Mouse (Mus musculus) inflammation-experienced regulatory T-cells, adult 6 months (primary cell): ENCODE data around the gene Stx5a. TPM values are rescaled to one million over a fixed set of nuclear protein-coding genes. Genes with fewer than 3 reads are reported as not detected.
A peak's percentile ranks its signal among the peaks of the same experiment; 100 is the strongest.
"Not testable (repeated sequence)": the region's sequence is repeated elsewhere in the genome, so short reads cannot be mapped to it uniquely, and the experiment has no call there.

Source experiments
- ATAC-seq: one replicate; pipeline ENCODE4 v1.8.0; 2017
- polyA plus RNA-seq, 3 experiments: library from polyadenylated mRNA; unstranded; fragments of 100-300 nt; shearing (Covaris generic); gene quantifications; one replicate each; pipeline ENCODE4 v1.2.1; 2017

The Stx5a gene
- polyA plus RNA-seq, 3 experiments from 2014 or later, result 91.6 to 140 (median 134) TPM

DNA sequence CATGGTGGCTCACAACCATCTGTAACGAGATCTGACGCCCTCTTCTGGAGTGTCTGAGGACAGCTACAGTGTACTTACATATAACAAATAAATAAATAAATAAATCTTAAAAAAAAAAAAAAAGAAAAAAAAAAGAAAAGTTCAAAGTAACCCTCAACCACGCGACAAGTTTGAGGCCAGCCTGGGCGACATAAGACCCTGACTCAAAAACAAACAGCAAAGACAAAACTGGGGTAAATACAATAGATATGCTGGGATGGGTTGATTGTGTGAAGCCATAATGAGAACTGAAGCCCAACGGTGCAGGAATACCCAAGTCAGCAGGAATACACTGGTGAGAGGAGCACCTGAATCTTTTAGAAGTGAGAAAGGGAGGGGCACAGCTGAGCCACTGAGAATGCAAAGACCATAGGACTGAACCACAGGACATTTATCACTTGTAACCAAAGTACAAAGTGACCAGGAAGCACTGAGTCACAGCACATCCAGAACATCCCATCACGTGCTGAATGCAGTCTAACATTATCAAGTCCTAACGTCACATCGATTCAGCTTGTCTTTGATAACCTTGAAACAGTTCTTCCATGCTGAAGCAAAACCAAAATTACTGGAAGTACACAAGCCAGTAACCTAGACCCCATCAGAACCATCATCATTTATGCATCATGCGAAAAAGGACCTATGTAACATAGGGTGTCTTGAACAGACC is 24.3 kb upstream of the Stx5a start:
- no peak for ATAC-seq

DNA sequence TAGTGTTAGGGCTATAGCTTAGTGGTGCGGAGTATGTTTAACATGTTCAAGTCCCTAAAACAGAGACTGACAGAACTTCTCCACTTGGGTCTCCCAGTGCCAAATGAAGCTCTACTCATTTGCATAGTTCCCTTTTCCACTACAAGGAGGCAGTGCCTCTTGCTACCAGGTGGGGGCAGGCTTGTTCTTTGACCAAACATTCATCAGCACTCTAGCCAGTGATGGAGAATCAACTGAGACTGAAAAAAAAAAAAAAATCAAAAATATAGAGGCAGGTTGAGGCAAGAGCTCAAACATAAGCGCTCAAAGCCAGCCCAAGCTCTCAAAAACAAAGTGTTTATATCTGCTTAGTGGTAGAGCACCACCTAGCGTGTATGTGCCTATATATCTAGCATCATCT is 22.9 kb upstream of the Stx5a start:
- peak; percentile 28 for ATAC-seq

- not testable (repeated sequence) for ATAC-seq
Observed at GRCm38 (mm10) chr19:8719037-8719436, 22.2 kb upstream of the Stx5a start.

- ATAC-seq, result no peak
Observed at GRCm38 (mm10) chr19:8721378-8721777, 19.8 kb upstream of the Stx5a start.

GRCm38 (mm10) chr19:8722021-8722420 is 19.2 kb upstream of the Stx5a start:
- ATAC-seq, result no peak

- no peak for ATAC-seq
Observed at GRCm38 (mm10) chr19:8722559-8722906, 18.7 kb upstream of the Stx5a start.

GRCm38 (mm10) chr19:8722907-8723573 is 18.2 kb upstream of the Stx5a start, which contains the start of gene Slc3a2:
Gene Slc3a2, minus strand, starts transcription at chr19:8723369.
- peak; percentile 92 for ATAC-seq

- no peak for ATAC-seq
Observed at GRCm38 (mm10) chr19:8723574-8724346, 17.5 kb upstream of the Stx5a start.

GRCm38 (mm10) chr19:8724392-8724791 is 16.8 kb upstream of the Stx5a start:
- no peak for ATAC-seq

GRCm38 (mm10) chr19:8725081-8725613 is 16.1 kb upstream of the Stx5a start:
- ATAC-seq, result no peak

- ATAC-seq, result no peak
Observed at GRCm38 (mm10) chr19:8726609-8727390, 14.4 kb upstream of the Stx5a start.

DNA sequence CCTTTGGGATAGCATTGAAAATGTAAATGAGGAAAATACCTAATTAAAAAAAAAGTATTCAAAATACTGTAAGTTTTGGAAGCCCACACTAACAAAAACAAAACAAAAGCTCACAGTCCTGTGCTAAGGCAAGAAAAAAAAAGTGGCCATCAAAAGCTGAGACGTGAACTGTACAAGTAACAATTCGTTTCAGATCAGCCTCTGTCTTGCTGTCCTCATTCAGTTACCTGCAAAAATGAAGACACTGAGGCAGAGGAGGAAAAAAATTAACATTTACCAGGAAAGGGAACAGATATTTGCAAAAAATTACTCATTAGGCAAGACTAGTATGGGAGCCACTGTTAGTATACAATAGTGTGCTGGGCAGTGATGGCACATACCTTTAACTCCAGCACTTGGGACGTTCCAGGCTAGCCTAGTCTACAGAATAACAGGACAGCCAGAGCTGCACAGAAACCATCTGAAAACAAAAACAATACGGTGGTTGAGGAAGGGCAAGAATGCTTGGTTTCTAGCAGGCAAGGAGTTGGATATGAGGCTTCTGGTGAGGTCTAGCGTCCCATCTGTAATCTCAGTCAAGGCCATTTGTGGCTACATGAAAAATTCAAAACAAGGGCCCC is 13.6 kb upstream of the Stx5a start:
- ATAC-seq, result no peak

GRCm38 (mm10) chr19:8728335-8729099 is 12.7 kb upstream of the Stx5a start:
- ATAC-seq, result not testable (repeated sequence)

DNA sequence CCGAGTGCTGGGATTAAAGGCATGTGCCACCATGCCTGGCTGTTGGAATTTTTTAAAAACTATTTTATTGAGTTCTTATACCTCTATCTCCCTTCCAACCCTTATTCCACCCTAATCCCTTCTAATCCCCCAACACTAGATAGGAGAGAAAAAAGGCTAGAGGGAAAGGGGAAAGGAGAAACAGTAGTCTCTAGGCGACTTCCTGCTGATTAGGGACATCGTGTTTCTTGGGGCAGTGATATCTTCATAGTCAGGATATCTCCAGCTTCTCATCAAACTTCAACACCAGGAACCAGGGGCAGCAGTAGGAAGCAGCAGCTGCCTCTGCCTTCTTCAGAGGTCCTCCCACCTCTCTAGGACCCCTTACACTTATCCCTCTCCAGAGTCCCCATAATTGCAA is 6.9 kb upstream of the Stx5a start:
- no peak for ATAC-seq

- ATAC-seq, result peak; percentile 95
Observed at GRCm38 (mm10) chr19:8735389-8736159, 5.6 kb upstream of the Stx5a start, which contains the start of gene Wdr74. Gene Wdr74, plus strand, starts transcription at chr19:8735827.

DNA sequence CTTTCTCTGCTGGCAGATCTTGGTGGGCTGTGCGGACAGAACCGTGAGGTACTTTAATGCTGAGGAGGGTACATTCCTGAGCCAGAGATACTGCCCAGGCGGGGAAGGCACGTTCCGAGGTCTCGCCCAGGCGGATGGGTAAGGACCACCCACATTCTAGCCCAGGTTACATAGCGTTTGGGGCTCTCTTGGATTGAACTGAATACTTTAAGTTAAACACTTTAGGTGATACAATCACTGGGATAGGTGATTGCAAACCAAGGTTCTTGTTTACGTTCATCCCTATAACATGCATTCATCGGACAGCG is 5.1 kb upstream of the Stx5a start:
- ATAC-seq, result no peak

- ATAC-seq, result no peak
Observed at GRCm38 (mm10) chr19:8738911-8739310, 2.3 kb upstream of the Stx5a start.

GRCm38 (mm10) chr19:8739646-8740045 is 1.6 kb upstream of the Stx5a start:
- ATAC-seq, result no peak

DNA sequence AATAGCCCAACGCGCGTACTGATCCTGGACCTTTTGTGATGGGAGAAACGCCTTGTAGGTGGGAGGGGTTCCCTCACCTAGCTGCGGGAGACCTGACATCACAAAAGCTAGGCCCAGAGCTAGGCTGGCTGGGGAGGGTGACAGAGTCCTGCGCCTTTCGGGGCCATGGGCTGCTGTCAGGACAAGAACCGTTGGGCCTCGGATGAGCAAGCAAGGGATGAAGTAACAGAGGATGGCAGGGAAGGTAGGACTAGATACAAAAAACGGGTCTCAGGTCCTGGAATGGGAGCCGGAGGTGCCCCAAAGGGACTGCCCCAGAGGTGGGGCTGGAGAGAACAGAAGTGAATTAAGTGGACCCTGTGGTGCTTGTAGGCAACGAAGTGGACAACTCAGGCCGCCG is 610 bp upstream of the Stx5a start, which contains the start of gene 1700092M07Rik:
Gene 1700092M07Rik, plus strand, starts transcription at position 116 of the 400 bp plus-strand sequence.
- ATAC-seq, result no peak

DNA sequence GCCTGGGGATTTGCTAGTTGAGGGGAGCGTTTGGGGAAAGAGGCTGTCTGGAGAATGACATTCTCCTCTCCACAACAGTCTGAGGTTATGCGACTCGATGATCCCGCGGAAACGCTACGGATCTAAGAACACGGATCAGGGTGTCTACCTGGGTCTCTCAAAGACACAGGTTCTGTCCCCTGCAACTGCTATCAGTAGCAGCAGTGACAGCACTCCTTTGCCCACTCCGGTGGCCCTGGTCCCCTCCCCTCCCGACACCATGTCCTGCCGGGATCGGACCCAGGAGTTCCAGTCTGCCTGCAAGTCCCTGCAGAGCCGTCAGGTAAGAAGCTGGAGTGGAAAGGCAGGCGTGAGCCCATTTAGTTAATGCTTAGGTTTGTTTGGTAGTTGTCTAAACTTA is 963 bp downstream of the Stx5a start:
- no peak for ATAC-seq
